Mouse (Mus musculus) CH12.LX (cell line): Measurements from ENCODE around the gene Mybphl. TPM values are rescaled to one million over a fixed set of nuclear protein-coding genes. Genes with fewer than 3 reads are reported as not detected.

ENCODE experiments used
- DNase-seq: peaks from one replicate; pipeline ENCODE4 v3.0.0-alpha.2; 2013; ENCODE audit errors: extremely low read depth
- H3K27ac ChIP-seq: 2 replicates; pipeline ENCODE4 v1.5.1; 2012; ENCODE audit warnings: low read depth, mild to moderate bottlenecking, control low read depth, moderate library complexity; ENCODE audit not compliant: insufficient read depth
- H3K27me3 ChIP-seq: replicated peaks from 2 replicates; pipeline ENCODE3; 2012; ENCODE audit warnings: inconsistent platforms
- H3K36me3 ChIP-seq, 2 experiments: replicated peaks in 1 of 2; 2 replicates each; pipeline versions ENCODE3 to v1.6.1; 2012; ENCODE audit warnings: inconsistent platforms in 1 of 2, low read length in 1 of 2, mild to moderate bottlenecking in 1 of 2, mixed read lengths in 1 of 2, moderate library complexity in 1 of 2; ENCODE audit not compliant: control insufficient read depth in 1 of 2, insufficient read depth in 1 of 2
- H3K4me1 ChIP-seq, 2 experiments: 2 replicates each; pipeline ENCODE4 v1.6.1; 2012; ENCODE audit warnings: inconsistent platforms in 1 of 2, moderate library complexity in 1 of 2; ENCODE audit not compliant: insufficient read depth in 2 of 2, control insufficient read depth in 1 of 2
- H3K4me2 ChIP-seq: 2 replicates; pipeline ENCODE4 v1.6.1; 2012; ENCODE audit warnings: low read depth, mild to moderate bottlenecking, control low read depth; ENCODE audit not compliant: poor library complexity, insufficient read depth, severe bottlenecking
- H3K4me3 ChIP-seq, 3 experiments: fragments of 150-350 bp in 1 of 3; sonication (generic) in 1 of 3; replicated peaks in 1 of 3; 2 replicates each; pipeline versions ENCODE3 to v1.5.1; 2011 to 2012; ENCODE audit warnings: low read depth in 2 of 3, low read length in 2 of 3, mild to moderate bottlenecking in 2 of 3, moderate library complexity in 2 of 3, control low read depth in 1 of 3, improper control_type of control experiment in 1 of 3, inconsistent platforms in 1 of 3, mixed read lengths in 1 of 3; ENCODE audit not compliant: poor library complexity in 1 of 3
- H3K79me2 ChIP-seq: replicated peaks from 2 replicates; pipeline ENCODE4 v1.6.1; 2012; ENCODE audit warnings: mild to moderate bottlenecking, moderate library complexity; ENCODE audit not compliant: control insufficient read depth, poor library complexity, insufficient read depth, severe bottlenecking; ENCODE audit errors: extremely low read depth
- H3K9ac ChIP-seq: 2 replicates; pipeline ENCODE4 v1.6.1; 2012; ENCODE audit warnings: low read depth, mild to moderate bottlenecking, control low read depth, moderate library complexity; ENCODE audit not compliant: insufficient read depth
- H3K9me3 ChIP-seq: replicated peaks from 2 replicates; pipeline ENCODE3; 2012; ENCODE audit warnings: low read length, inconsistent platforms, mixed read lengths
- ELF1 ChIP-seq: IDR thresholded peaks from 2 replicates; pipeline ENCODE4 v1.6.1; 2014; ENCODE audit warnings: low read depth, mild to moderate bottlenecking, inconsistent platforms, low read length, improper control_type of control experiment
- ETS1 ChIP-seq: conservative IDR thresholded peaks from 2 replicates; pipeline ENCODE4 v1.6.1; 2012; ENCODE audit warnings: low read depth, mild to moderate bottlenecking, inconsistent platforms, low read length, improper control_type of control experiment, moderate library complexity
- HCFC1 ChIP-seq: IDR thresholded peaks from 2 replicates; pipeline ENCODE4 v1.6.1; 2012; ENCODE audit warnings: low read depth, mild to moderate bottlenecking, inconsistent platforms, low read length, improper control_type of control experiment
- JUND ChIP-seq: conservative IDR thresholded peaks from 2 replicates; pipeline ENCODE4 v1.6.1; 2011; ENCODE audit warnings: low read depth, low read length, improper control_type of control experiment
- KAT2A ChIP-seq: IDR thresholded peaks from 2 replicates; pipeline ENCODE4 v1.6.1; 2012; ENCODE audit warnings: low read length, improper control_type of control experiment, inconsistent platforms; ENCODE audit not compliant: insufficient replicate concordance
- MAFK ChIP-seq: IDR thresholded peaks from 2 replicates; pipeline ENCODE4 v1.6.1; 2011; ENCODE audit warnings: low read length, improper control_type of control experiment; ENCODE audit not compliant: insufficient replicate concordance
- MXI1 ChIP-seq: IDR thresholded peaks from 2 replicates; pipeline ENCODE4 v1.6.1; 2011; ENCODE audit warnings: mild to moderate bottlenecking, low read depth, low read length, improper control_type of control experiment
- MYC ChIP-seq: IDR thresholded peaks from 2 replicates; pipeline ENCODE4 v1.6.1; 2011; ENCODE audit warnings: low read depth, mild to moderate bottlenecking, improper control_type of control experiment, low read length
- NRF1 ChIP-seq: IDR thresholded peaks from 2 replicates; pipeline ENCODE4 v1.6.1; 2014; ENCODE audit warnings: low read depth, mild to moderate bottlenecking, inconsistent platforms, low read length, improper control_type of control experiment, moderate library complexity
- POLR2A ChIP-seq: IDR thresholded peaks from 2 replicates; pipeline ENCODE4 v1.6.1; 2011; ENCODE audit warnings: low read depth, mild to moderate bottlenecking, improper control_type of control experiment, low read length
- POLR2AphosphoS2 ChIP-seq: IDR thresholded peaks from 2 replicates; pipeline ENCODE4 v1.6.1; 2011; ENCODE audit warnings: low read depth, low read length, improper control_type of control experiment
- RCOR1 ChIP-seq: conservative IDR thresholded peaks from 2 replicates; pipeline ENCODE4 v1.6.1; 2012; ENCODE audit warnings: low read depth, mild to moderate bottlenecking, inconsistent platforms, low read length, improper control_type of control experiment
- TBP ChIP-seq: conservative IDR thresholded peaks from 2 replicates; pipeline ENCODE4 v1.6.1; 2011; ENCODE audit warnings: low read depth, low read length, improper control_type of control experiment
- TCF12 ChIP-seq: IDR thresholded peaks from 2 replicates; pipeline ENCODE4 v1.6.1; 2014; ENCODE audit warnings: low read depth, mild to moderate bottlenecking, inconsistent platforms, low read length, improper control_type of control experiment
- UBTF ChIP-seq: IDR thresholded peaks from 2 replicates; pipeline ENCODE4 v1.6.1; 2012; ENCODE audit warnings: low read depth, mild to moderate bottlenecking, inconsistent platforms, low read length, improper control_type of control experiment, moderate library complexity
- USF1 ChIP-seq: IDR thresholded peaks from 2 replicates; pipeline ENCODE4 v1.6.1; 2014; ENCODE audit warnings: low read depth, mild to moderate bottlenecking, inconsistent platforms, low read length, improper control_type of control experiment
- USF2 ChIP-seq: conservative IDR thresholded peaks from 2 replicates; pipeline ENCODE4 v1.6.1; 2011; ENCODE audit warnings: low read depth, low read length, improper control_type of control experiment
- ZC3H11A ChIP-seq: IDR thresholded peaks from 2 replicates; pipeline ENCODE4 v1.6.1; 2012; ENCODE audit warnings: low read depth, mild to moderate bottlenecking, inconsistent platforms, low read length, improper control_type of control experiment
- ZKSCAN1 ChIP-seq: IDR thresholded peaks from 2 replicates; pipeline ENCODE4 v1.6.1; 2012; ENCODE audit warnings: low read depth, inconsistent platforms, low read length, improper control_type of control experiment, borderline replicate concordance
- ZMIZ1 ChIP-seq: IDR thresholded peaks from 2 replicates; pipeline ENCODE4 v1.6.1; 2012; ENCODE audit warnings: low read depth, mild to moderate bottlenecking, inconsistent platforms, low read length, improper control_type of control experiment
- ZNF384 ChIP-seq: IDR thresholded peaks from 2 replicates; pipeline ENCODE4 v1.6.1; 2012; ENCODE audit warnings: low read depth, low read length, improper control_type of control experiment, inconsistent platforms
- dilution Hi-C: fragments of 300-500 bp; cut with MboI; formaldehyde crosslinking; loops from 2 replicates; pipeline ENCODE4 v1.14.3; 2020; ENCODE audit warnings: low sequenced_read_pairs; ENCODE audit not compliant: extremely low pct_unique_long_range_greater_than_20kb, extremely low pct_ligation_motif_present
- in situ Hi-C: fragments of 300-500 bp; cut with MboI; formaldehyde crosslinking; loops from 3 replicates; pipeline ENCODE4 v1.14.3; 2019; ENCODE audit warnings: low sequenced_read_pairs, low pct_ligation_motif_present, low pct_unique_long_range_greater_than_20kb, mixed read lengths
- polyA plus RNA-seq: library from polyadenylated mRNA; unstranded; fragments of >175 nt; gene quantifications from 2 replicates; pipeline ENCODE4 v1.2.1, GENCODE M21; 2012; ENCODE audit warnings: low read depth; ENCODE audit not compliant: insufficient read length
- total RNA-seq, 2 experiments: library from RNA; depleted of rRNA; stranded (reverse); fragments of 300-350 nt in 1 of 2; fragments of >200 nt in 1 of 2; gene quantifications; 2 replicates each; pipeline ENCODE4 v1.2.3; 2012 to 2014

Gene Mybphl
- total and polyA plus RNA-seq, 3 experiments: not detected

DNA sequence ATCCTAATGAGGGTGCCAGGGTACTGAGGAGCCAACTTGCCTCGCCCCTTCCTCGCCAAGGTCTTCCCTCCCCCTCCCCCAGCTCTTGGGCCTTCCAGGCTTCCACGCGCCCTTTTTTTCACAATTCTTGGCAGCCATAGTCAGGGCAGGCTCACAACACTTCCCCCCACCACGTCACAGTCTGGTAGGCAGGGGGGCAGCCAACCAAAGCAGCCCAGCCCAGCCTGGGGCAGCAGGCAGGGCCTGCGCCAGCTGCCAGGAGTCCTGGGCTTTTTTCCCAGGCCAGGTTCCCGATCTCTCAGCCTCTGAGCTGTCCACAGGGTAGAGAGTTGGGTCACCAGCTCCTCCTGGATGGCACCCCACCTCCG lies 47.0 kb downstream of the Mybphl start:
- dilution Hi-C loops: no loop called here
- no peak overlapping the region for H3K4me2 ChIP-seq
- in situ Hi-C loops: loop anchor here (25.0 kb wide), 1 partner anchor 376 kb away; no protein-coding TSS in a partner anchor
- no peaks in the 10 kb centered on the region for H3K36me3 ChIP-seq
- TF ChIP-seq POLR2AphosphoS2: no peak
- TF ChIP-seq NRF1: no peak
- no peak for TF ChIP-seq JUND
- no peak for TF ChIP-seq KAT2A
- no peak for TF ChIP-seq TCF12
- TF ChIP-seq MYC: no peak
- no peak for TF ChIP-seq USF2
- TF ChIP-seq ZNF384: no peak
- no peak for TF ChIP-seq ZMIZ1
- TF ChIP-seq MXI1: no peak
- no peak for TF ChIP-seq RCOR1
- TF ChIP-seq USF1: no peak
- no peak for TF ChIP-seq TBP
- TF ChIP-seq HCFC1: no peak
- no peak for TF ChIP-seq UBTF
- TF ChIP-seq POLR2A: no peak
- TF ChIP-seq ZKSCAN1: no peak
- TF ChIP-seq ZC3H11A: no peak
- H3K4me3 ChIP-seq: no peak overlapping the region
- no peak overlapping the region for H3K27ac ChIP-seq
- no peaks in the 10 kb centered on the region for H3K79me2 ChIP-seq
- H3K9me3 ChIP-seq: peaks cover 32% of the 10 kb centered on the region
- H3K27me3 ChIP-seq: peaks cover 41% of the 10 kb centered on the region
- no peak overlapping the region for H3K9ac ChIP-seq
- H3K4me1 ChIP-seq: 0 out of 4 replicates have a peak, but pooled peaks cover 0 to 3% of the 10 kb centered on the region in 2 experiments
- no peak for DNase-seq

- no peak for TF ChIP-seq MAFK
- no peak for TF ChIP-seq ETS1
- no peak for TF ChIP-seq TCF12
- TF ChIP-seq ELF1: no peak
- Histone ChIP-seq H3K4me2 (no peak overlapping the region), H3K36me3 (no peaks in the 10 kb centered on the region), H3K27me3 (peaks cover 23% of the 10 kb centered on the region), H3K27ac (no peak overlapping the region), H3K4me1 (peaks cover 0 to 8% of the 10 kb centered on the region in 2 experiments; a peak in 2 of 4 replicates), H3K9ac (no peak overlapping the region), H3K79me2 (no peaks in the 10 kb centered on the region), H3K9me3 (peaks cover 32% of the 10 kb centered on the region), H3K4me3 (no peak overlapping the region)
- no peak for DNase-seq
- in situ Hi-C loops: loop anchor here (25.0 kb wide), 1 partner anchor 374 kb away; no protein-coding TSS in a partner anchor
- dilution Hi-C loops: no loop called here
These were observed 49.1 kb downstream of the Mybphl start for GRCm38 (mm10) chr3:108413634-108414360.
